Mouse (Mus musculus) embryo, embryonic 10 days (tissue): Measurements from ENCODE around the gene Igsf8.

Experiments used
- DNase-seq: peaks from one replicate; pipeline ENCODE4 v3.0.0-alpha.2; 2015; ENCODE audit warnings: low spot score

Igsf8 gene

GRCm38 (mm10) chr1:172324725-172325124 lies 63.3 kb downstream of the Igsf8 start:
- DNase-seq, result peak; percentile 93

GRCm38 (mm10) chr1:172325680-172326535 lies 64.5 kb downstream of the Igsf8 start:
- peak; percentile 85 for DNase-seq

GRCm38 (mm10) chr1:172326684-172327083 lies 65.2 kb downstream of the Igsf8 start:
- DNase-seq, result no peak

- no peak for DNase-seq
These were observed 66.0 kb downstream of the Igsf8 start for GRCm38 (mm10) chr1:172327206-172328001.

- DNase-seq, result no peak
These were observed 66.6 kb downstream of the Igsf8 start for GRCm38 (mm10) chr1:172328041-172328440.

GRCm38 (mm10) chr1:172328461-172328860 lies 67.0 kb downstream of the Igsf8 start:
- DNase-seq, result no peak

GRCm38 (mm10) chr1:172329131-172329530 lies 67.7 kb downstream of the Igsf8 start, which contains the start of gene Kcnj9:
Gene Kcnj9 (minus strand): TSS chr1:172329318.
- DNase-seq, result peak; percentile 66

- no peak for DNase-seq
These were observed 68.2 kb downstream of the Igsf8 start for GRCm38 (mm10) chr1:172329616-172330015.

GRCm38 (mm10) chr1:172331422-172331947 lies 70.0 kb downstream of the Igsf8 start:
- no peak for DNase-seq

GRCm38 (mm10) chr1:172332925-172333324 lies 71.5 kb downstream of the Igsf8 start:
- DNase-seq, result no peak

- peak; percentile 54 for DNase-seq
These were observed 72.1 kb downstream of the Igsf8 start for GRCm38 (mm10) chr1:172333512-172333911.

- no peak for DNase-seq
These were observed 74.4 kb downstream of the Igsf8 start for GRCm38 (mm10) chr1:172335804-172336203.

GRCm38 (mm10) chr1:172337411-172338185 lies 76.2 kb downstream of the Igsf8 start:
- DNase-seq, result peak; percentile 3

- peak; percentile 89 for DNase-seq
These were observed 79.4 kb downstream of the Igsf8 start, which contains the start of gene Kcnj10 for GRCm38 (mm10) chr1:172340729-172341321. Gene Kcnj10 (plus strand): TSS chr1:172341210.

- DNase-seq, result no peak
These were observed 79.9 kb downstream of the Igsf8 start for GRCm38 (mm10) chr1:172341386-172341785.

- no peak for DNase-seq
These were observed 81.3 kb downstream of the Igsf8 start for GRCm38 (mm10) chr1:172342729-172343128.

GRCm38 (mm10) chr1:172343914-172344313 lies 82.5 kb downstream of the Igsf8 start:
- no peak for DNase-seq

GRCm38 (mm10) chr1:172344820-172345219 lies 83.4 kb downstream of the Igsf8 start:
- DNase-seq, result no peak

- DNase-seq, result no peak
These were observed 85.3 kb downstream of the Igsf8 start for GRCm38 (mm10) chr1:172346707-172347106.

- no peak for DNase-seq
These were observed 85.9 kb downstream of the Igsf8 start for GRCm38 (mm10) chr1:172347382-172347781.

- DNase-seq, result no peak
These were observed 88.1 kb downstream of the Igsf8 start for GRCm38 (mm10) chr1:172349504-172349903.
